Mouse (Mus musculus): ENCODE data around the gene B430306N03Rik.
A peak's percentile ranks its signal among the peaks of the same experiment; 100 is the strongest.
"Not testable (repeated sequence)": the region's sequence is repeated elsewhere in the genome, so short reads cannot be mapped to it uniquely, and the experiment has no call there.

The B430306N03Rik gene

GRCm38 (mm10) chr17:48318686-48319085 is 2.7 kb downstream of the B430306N03Rik start:
- no peak for DNase-seq

GRCm38 (mm10) chr17:48321279-48321678 is 5.3 kb downstream of the B430306N03Rik start:
- no peak for DNase-seq

DNA sequence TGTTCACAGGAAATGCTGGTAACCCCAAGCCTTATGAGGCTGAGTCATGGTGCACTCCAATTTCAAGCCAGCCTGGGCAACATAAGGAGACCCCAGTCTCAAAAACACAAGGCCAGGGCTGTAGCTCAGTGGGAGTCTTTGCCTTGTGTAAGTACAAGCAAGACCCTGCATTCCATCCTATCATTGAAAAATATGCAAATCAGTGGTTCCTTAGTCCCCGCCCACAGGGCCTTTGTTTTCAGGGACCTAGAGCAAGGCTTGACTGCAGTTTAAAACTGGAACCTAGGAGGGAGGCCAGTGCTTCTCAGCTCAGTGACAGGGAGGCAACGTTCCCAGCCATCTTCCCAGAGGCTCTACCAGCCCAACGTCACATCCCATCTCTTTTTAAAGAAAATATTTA is 7.3 kb downstream of the B430306N03Rik start:
- DNase-seq = no peak

GRCm38 (mm10) chr17:48324258-48324657 is 8.3 kb downstream of the B430306N03Rik start:
- no peak for DNase-seq

DNA sequence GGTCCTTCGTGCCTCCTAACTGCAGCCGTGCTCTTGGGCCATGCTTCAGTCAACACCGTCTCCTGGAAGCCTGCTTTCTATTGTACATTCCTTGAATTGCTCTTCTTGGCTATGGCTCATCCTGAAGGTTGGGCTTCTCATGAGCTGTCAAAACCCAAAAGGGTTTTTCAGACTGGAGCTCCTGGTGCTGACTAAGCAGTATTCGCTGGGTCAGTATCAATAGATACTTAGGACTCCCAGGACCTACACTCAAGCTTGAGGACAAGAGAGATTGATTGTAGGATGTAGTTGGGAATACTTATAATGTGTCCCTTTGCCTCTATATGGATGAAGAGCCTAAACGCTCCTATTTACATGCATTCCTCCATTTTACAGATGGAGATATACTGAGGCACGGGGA is 9.2 kb downstream of the B430306N03Rik start:
- DNase-seq = no peak

DNA sequence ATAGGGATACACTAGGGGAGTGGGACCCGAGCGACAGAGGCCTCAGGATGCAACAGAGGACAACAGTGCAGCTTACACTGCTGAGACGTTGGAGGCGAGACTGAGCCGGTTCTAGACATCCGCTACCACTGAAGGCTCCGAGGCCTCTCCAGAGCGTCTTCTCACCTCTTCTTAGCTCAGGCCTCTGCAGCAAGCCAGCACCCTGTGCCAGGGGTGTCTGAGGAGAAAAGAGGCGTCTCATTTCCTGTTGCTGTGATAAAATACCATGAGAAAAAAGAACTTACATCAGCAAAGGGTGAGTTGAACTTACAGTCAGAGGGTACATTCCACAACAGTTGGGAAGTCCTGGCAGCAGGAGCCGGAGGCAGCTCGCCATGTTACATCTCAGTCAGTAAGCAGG is 9.7 kb downstream of the B430306N03Rik start:
- DNase-seq = no peak

DNA sequence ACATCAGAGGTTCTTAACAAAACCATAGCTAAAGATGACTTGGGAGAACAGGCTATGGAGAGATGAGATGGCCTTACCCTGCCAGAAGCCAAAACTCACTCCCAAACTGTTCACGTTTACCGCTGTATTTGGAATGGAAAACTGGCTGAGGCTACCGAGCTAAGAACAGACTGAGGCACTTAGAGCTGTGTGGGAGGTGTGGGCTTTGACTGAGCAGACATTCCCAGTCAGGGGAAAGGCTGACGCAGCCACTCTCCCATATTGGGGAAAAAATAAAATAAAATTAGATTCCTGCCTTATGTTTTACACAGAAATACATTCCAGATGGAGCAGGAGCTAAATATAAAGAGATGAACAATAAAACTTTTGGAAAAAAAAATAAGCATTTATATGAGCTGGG is 10.7 kb downstream of the B430306N03Rik start:
- no peak for DNase-seq

- no peak for DNase-seq
Measured at GRCm38 (mm10) chr17:48332524-48332923, 16.6 kb downstream of the B430306N03Rik start.

GRCm38 (mm10) chr17:48334186-48334585 is 18.2 kb downstream of the B430306N03Rik start:
- DNase-seq = no peak

DNA sequence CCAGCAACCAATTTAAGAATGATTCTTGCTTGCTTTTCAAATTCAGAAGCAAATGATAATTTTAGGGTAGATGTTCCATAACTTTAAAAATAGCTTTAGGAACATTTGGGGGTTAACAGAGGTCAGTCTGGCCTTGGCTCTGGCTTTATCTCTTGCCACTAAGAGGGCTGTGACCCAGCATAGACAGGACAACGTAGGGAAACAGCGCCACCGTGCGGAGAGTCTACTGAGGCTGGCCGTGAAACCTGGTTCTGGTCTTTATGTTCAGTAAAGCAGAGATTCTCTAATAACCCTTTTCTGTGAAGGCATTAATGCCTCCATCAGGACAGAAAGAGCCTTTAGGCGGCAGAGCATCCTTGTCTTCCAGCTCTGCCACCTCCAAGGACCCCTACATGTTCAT is 20.9 kb downstream of the B430306N03Rik start:
- peak; percentile 39 for DNase-seq

GRCm38 (mm10) chr17:48340267-48340666 is 24.3 kb downstream of the B430306N03Rik start:
- no peak for DNase-seq

DNA sequence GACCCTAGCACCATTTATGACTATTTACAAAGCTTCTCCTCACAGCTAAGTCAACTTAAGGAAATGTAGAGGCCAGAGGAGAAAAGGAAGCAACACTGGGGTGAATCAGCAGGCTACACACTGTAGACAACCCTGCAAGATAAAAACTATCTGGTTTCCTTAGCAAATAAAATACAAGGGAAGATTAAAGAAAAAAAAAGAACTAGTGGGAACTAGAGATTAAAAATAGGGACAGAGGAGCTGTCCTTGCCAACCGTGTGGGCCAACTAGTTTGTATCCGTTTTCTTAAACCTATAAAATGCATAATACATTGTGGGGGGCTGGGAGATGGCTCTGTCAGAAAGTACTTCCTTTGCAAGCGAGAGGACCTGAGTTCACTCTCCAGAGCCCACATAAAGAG is 26.0 kb downstream of the B430306N03Rik start:
- no peak for DNase-seq

DNA sequence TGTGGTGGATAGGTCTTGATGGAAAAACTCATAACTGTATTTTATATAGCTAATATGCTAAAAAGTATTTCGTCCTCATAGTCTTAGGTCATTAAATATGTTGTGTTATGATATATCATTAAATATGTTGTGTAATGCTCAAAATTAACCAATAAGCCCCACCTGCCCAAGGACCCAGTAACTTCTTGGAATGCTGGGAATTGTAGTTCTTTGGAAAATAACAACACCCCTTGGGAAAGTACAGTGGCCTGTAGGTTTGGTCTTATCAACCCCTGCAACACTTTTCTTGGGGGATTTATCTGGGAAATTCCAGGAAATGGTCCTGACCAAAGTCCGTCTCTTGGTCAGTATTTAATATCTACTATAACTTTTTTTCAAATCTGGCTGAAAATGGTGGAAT is 27.1 kb downstream of the B430306N03Rik start:
- no peak for DNase-seq

DNA sequence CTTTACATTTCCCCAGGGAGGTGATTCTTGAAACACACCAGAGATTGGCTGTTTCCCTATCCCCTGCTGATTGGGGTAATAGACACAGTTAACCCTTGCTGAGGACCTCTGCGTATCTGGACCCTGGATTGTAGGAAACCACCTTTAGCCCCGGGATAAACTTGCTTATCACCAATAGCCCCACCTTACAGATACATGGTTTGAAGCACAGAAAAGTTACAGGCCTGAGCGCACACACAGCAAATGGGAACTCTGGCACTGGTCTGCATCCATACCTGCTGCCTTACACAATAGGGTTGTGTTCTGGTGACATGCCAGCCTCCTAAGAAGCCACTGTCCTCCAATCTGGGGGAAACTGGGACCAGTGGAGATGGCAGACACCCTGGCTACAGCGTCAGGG is 29.9 kb downstream of the B430306N03Rik start:
- no peak for DNase-seq

DNA sequence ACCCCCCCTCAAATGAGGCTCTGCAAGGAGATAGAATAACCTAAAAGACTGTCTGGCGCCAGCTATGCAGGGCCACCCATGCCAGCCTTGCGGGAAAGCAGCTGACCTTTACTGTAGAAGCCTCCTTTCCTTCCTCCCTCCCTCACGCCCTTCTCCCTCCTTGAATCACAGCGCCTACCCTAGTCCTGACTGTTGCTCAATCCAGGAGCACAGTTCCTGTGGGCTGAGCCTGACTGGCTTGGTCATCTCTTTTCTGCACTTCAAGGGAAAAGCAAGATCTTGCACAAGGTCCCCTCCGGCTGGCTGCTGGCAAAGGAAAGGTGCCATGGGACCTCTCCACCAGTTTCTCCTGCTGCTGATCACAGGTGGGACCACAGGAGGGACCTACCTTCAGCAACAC is 30.3 kb downstream of the B430306N03Rik start, which contains the start of gene Trem2:
TSS of gene Trem2 (plus strand) at position 171 of the 400 bp plus-strand sequence.
- DNase-seq = no peak

DNA sequence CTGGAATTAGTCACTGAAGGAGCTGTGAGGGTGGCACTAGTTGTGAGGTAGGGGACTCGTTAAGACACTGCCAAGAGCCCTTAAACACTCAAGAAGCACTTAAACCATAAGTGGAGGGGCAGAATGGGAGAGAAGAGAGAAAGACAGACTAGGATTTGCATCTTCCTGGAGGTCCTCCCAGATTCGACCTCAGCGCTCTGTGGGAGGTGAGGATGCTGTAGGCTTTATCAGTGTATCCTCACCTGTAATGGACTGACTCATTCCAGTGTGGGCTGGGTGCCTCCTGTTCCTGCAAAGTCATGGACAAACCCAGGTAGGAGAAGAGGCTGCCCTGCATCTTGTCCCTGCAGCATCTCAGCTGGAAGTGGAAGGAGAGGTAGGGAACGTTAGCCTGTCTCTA is 30.9 kb downstream of the B430306N03Rik start:
- no peak for DNase-seq

GRCm38 (mm10) chr17:48347287-48347686 is 31.3 kb downstream of the B430306N03Rik start:
- no peak for DNase-seq

DNA sequence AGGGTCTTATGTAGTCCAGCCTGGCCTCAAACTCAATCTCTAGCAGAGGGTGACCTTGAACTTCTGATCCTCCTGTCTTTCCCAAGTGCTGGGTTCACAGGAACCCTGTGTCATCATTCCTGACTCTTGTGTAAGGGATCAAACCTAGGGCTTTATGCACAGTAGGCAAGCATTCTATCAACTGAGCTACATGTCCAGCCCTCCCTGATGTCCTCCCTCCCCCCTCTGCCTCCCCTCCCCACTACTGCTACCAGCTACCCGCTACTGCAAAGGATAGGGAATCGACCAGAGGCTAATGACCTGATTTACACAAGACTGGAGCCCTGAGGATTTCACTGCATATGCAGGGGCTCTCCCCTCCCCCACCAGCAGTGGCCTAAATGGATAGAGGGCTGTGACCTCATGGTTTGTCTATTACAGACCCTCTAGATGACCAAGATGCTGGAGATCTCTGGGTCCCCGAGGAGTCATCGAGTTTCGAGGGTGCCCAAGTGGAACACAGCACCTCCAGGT is 34.8 kb downstream of the B430306N03Rik start:
- no peak for DNase-seq

DNA sequence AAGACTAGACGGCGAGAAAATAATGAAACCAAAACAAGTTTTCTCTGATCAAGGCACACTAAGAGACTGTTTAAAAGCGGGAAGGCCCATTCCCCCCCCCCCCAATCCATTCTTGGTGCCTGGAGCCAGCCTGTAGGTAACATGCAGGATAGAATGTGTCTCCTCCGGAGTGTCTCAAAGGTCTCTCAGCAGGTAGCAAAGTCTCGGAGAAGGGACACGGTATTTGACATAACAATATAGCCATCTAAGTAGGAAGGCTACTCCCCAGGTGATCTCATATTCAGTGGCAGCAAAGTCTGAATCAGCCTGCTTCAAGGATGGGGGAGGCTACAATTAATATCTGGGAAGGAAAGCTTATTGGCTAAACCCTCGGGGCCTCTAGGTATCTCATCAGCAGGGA is 37.0 kb downstream of the B430306N03Rik start:
- not testable (repeated sequence) for DNase-seq

- no peak for DNase-seq
Measured at GRCm38 (mm10) chr17:48355822-48356221, 39.9 kb downstream of the B430306N03Rik start.

GRCm38 (mm10) chr17:48357892-48358291 is 42.0 kb downstream of the B430306N03Rik start:
- DNase-seq = no peak

- DNase-seq = no peak
Measured at GRCm38 (mm10) chr17:48359616-48360015, 43.7 kb downstream of the B430306N03Rik start, which contains the start of gene Treml1. TSS of gene Treml1 (plus strand) at chr17:48359916.

DNA sequence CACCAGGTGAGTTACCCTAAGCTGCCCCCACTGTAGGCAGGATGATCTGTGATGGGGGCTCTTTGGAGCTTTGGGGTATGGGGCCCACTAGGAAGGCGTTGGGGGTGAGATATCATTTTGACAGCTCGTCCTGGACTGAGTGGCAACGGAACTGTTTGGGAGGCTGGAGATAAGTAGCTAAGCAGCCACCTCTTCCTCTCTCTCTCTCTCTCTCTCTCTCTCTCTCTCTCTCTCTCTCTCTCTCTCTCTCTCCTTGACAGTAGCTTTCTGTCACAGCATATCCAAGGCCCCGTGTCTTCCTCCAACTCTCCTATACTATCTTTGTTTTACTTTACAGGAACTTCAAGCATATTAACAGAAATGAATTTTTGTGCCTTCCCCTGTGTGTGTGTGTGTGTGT is 44.5 kb downstream of the B430306N03Rik start:
- no peak for DNase-seq

DNA sequence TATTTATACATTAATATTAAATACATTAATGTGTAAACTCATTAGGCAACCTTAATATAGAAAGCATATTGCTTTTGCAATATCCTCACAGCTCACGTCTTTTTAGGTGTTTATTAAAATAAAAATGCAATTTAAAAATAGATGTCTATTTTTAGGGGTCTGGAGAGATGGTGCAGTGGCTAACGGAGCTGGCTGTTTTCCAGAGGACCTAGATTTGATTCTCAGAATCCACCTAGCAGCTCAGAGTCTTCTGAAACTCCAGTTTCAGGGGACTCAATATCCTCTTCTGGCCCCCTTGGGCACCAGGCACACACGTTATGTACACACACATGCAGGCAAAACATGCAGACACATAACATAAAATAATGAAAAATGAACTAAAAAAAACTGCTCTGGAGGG is 46.4 kb downstream of the B430306N03Rik start:
- DNase-seq = no peak

GRCm38 (mm10) chr17:48362966-48363365 is 47.0 kb downstream of the B430306N03Rik start:
- peak; percentile 24 for DNase-seq

All from cerebellum, adult 9-10 months (tissue).